Mouse (Mus musculus) ES-Bruce4 (cell line): Measurements from ENCODE around the gene Sem1. TPM values are rescaled to one million over a fixed set of nuclear protein-coding genes. Genes with fewer than 3 reads are reported as not detected.
"Not testable (repeated sequence)": the region's sequence is repeated elsewhere in the genome, so short reads cannot be mapped to it uniquely, and the experiment has no call there.

ENCODE experiments used
- H3K27ac ChIP-seq: 2 replicates; pipeline ENCODE4 v1.5.1; 2012; ENCODE audit warnings: low read length, inconsistent platforms; ENCODE audit not compliant: insufficient read depth
- H3K27me3 ChIP-seq: 2 replicates; pipeline ENCODE4 v1.6.1; 2012; ENCODE audit warnings: mild to moderate bottlenecking, low read length, inconsistent platforms; ENCODE audit not compliant: control insufficient read depth, poor library complexity, insufficient read depth, severe bottlenecking
- H3K36me3 ChIP-seq: 2 replicates; pipeline ENCODE4 v1.6.1; 2012; ENCODE audit warnings: inconsistent platforms, mild to moderate bottlenecking, low read length, moderate library complexity; ENCODE audit not compliant: control insufficient read depth, poor library complexity, insufficient read depth, severe bottlenecking
- H3K4me1 ChIP-seq: one replicate; pipeline ENCODE4 v1.8.1; 2011; ENCODE audit warnings: low read length; ENCODE audit not compliant: control insufficient read depth, insufficient read depth
- H3K4me3 ChIP-seq: 2 replicates; pipeline ENCODE4 v1.5.1; 2011; ENCODE audit warnings: low read depth, mild to moderate bottlenecking, low read length
- H3K9ac ChIP-seq: 2 replicates; pipeline ENCODE4 v1.6.1; 2012; ENCODE audit warnings: low read depth, mild to moderate bottlenecking, inconsistent platforms; ENCODE audit not compliant: poor library complexity, severe bottlenecking
- H3K9me3 ChIP-seq: replicated peaks from 2 replicates; pipeline ENCODE4 v1.6.1; 2012; ENCODE audit warnings: mild to moderate bottlenecking, low read length, inconsistent platforms; ENCODE audit not compliant: control insufficient read depth, poor library complexity, insufficient read depth, severe bottlenecking
- CTCF ChIP-seq: IDR thresholded peaks from one replicate; pipeline ENCODE4 v1.8.1; 2011; ENCODE audit warnings: low read depth, low read length
- EP300 ChIP-seq: IDR thresholded peaks from 2 replicates; pipeline ENCODE4 v1.6.1; 2011; ENCODE audit warnings: low read depth, low read length; ENCODE audit not compliant: insufficient read depth
- POLR2A ChIP-seq: IDR thresholded peaks from one replicate; pipeline ENCODE4 v1.8.1; 2011; ENCODE audit warnings: low read length; ENCODE audit not compliant: insufficient read depth
- polyA plus RNA-seq: library from polyadenylated mRNA; stranded (reverse); fragments of >200 nt; gene quantifications from 2 replicates; pipeline ENCODE4 v1.2.4, GENCODE M21; 2011; ENCODE audit warnings: low read depth; ENCODE audit not compliant: missing spikeins, insufficient read depth, insufficient read length

The Sem1 gene
- polyA plus RNA-seq, 1 experiment, result 114 TPM

- no peak for TF ChIP-seq EP300
- TF ChIP-seq POLR2A, result no peak
- no peak for TF ChIP-seq CTCF
Measured at GRCm38 (mm10) chr6:6536781-6537466, 41.5 kb downstream of the Sem1 start.

DNA sequence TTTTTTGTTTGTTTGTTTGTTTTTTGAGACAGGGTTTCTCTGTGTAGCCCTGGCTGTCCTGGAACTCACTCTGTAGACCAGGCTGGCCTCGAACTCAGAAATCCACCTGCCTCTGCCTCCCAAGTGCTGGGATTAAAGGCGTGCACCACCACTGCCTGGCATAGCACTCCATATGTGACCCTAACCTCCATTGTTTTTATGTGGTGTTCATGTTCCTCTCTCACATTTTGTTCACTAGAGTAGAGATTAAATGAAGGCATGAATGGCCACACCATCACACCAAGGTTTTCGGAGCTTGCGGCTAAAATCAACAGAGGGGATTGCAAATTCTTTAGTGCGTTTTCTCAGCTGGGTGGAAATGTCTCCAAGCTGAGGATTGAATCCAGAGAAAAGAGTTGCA is 42.1 kb downstream of the Sem1 start:
- not testable (repeated sequence) for H3K9ac ChIP-seq, H3K9me3 ChIP-seq, H3K36me3 ChIP-seq

More at GRCm38 (mm10) chr6:6536781-6537466, 41.5 kb downstream of the Sem1 start:
- no peaks in the 10 kb centered on the region for H3K4me1 ChIP-seq
- no peak overlapping the region for H3K4me3 ChIP-seq
- H3K9me3 ChIP-seq, result 0 out of 2 replicates have a peak, but pooled peaks cover 2% of the 10 kb centered on the region
- no peaks in the 10 kb centered on the region for H3K27me3 ChIP-seq
- H3K36me3 ChIP-seq, result no peaks in the 10 kb centered on the region
- no peak overlapping the region for H3K27ac ChIP-seq
- H3K9ac ChIP-seq, result no peak overlapping the region

More for the DNA sequence above, 42.1 kb downstream of the Sem1 start:
- H3K27ac ChIP-seq, H3K4me3 ChIP-seq, H3K27me3 ChIP-seq, H3K4me1 ChIP-seq: not testable (repeated sequence)
